Mouse (Mus musculus): ENCODE measurements around the gene Nrp2. TPM values are rescaled to one million over a fixed set of nuclear protein-coding genes. Genes with fewer than 3 reads are reported as not detected.
A peak's percentile ranks its signal among the peaks of the same experiment; 100 is the strongest.

Gene Nrp2
- polyA plus RNA-seq, 1 experiment from 2014 or later, result 10.5 TPM

DNA sequence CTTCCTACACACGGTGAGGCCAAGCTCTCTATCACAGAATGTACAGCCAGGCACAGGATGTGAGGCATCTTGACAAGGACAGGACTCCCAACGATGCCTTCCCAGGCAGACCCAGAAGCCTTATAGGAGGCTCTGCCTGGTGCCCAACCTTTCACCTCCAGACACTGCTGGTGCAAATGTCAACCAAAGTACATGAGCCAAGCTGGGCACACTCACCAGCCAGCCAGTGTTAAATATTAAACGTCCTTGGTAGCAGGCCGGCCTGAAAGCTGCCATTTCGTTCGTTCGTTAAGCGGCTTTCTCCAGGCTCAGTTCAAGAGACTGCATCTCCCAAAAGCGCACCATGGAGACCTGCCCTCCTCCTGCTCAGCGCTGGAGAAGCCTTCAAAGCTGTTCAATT, 124.2 kb downstream of the Nrp2 start:
- peaks cover 9% of the 10 kb centered on the region for H3K4me1 ChIP-seq
- H3K9me3 ChIP-seq, result no peaks in the 10 kb centered on the region
- H3K27me3 ChIP-seq (ENCODE audit: poor library complexity, severe bottlenecking), result no peaks in the 10 kb centered on the region
- H3K4me3 ChIP-seq, result no peak overlapping the region
- DNase-seq (ENCODE audit: extremely low spot score, low spot score), result no peak
- H3K36me3 ChIP-seq (replicated peaks), result no peaks in the 10 kb centered on the region
- H3K27ac ChIP-seq, result no peak overlapping the region
- WGBS, result 86% methylated on average over 10 of the region's 10 CpGs

DNA sequence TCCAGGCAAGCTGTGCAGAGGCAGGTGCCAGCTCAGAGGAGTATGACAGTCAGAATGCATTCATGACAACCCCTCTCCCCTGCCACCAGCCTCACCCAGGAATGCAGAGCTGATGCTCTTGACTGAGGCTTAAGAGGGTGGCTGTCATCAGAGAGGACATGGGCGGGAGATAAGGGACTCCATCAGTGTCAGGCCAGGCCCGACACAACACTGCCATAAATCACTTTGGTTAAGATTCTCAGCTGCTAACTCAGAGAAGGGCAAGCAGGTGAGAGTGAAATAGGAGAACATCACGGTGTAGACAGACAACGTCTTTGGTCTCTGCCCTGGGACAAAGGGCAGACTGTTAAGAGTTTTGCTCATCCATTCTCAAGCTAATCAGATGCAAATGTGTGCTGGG, 125.1 kb downstream of the Nrp2 start:
- Histone ChIP-seq H3K36me3 (replicated peaks) (no peaks in the 10 kb centered on the region), H3K4me1 (peaks cover 9% of the 10 kb centered on the region)
- WGBS, result 67% methylated on average over 4 of the region's 4 CpGs

DNA sequence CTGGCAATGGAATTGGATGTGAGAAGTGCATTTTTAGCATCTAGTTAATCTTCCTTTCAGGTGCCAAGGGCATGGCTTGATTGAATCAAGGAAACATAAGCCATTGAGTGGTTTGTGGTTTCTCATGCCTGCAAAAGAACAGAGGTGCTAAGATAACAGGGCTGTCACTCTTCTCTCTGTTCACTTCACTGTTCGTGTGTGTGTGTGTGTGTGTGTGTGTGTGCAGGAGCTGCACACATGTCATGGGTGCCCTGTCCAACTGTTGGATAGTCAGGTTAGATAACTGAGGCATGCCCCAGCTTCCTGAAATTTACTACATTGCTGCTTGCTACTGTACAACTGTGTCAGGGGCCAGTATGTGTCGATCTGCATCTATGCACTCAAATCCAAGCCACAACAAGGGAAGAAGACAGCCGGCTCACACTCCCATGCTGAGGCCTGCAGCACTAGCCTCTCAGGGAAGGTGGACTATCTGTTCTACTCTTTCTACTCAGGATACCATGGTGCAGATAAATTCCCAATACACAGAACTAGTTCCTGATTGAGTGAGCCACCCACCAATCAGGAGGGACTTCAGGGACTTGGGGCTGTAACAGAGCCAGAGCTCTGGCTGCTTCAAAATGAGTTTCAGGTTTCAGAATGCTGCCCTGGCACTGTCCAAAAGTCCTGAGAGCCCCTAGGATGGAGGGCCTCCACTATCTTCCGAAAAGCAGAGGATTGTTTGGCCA, 126.8 kb downstream of the Nrp2 start:
- H3K9me3 ChIP-seq, result no peaks in the 10 kb centered on the region
- DNase-seq (ENCODE audit: extremely low spot score, low spot score), result no peak
- no peak overlapping the region for H3K27ac ChIP-seq
- H3K4me1 ChIP-seq, result peaks cover 9% of the 10 kb centered on the region
- no peaks in the 10 kb centered on the region for H3K36me3 ChIP-seq (replicated peaks)
- H3K27me3 ChIP-seq (ENCODE audit: poor library complexity, severe bottlenecking), result no peaks in the 10 kb centered on the region
- WGBS, result 82% methylated on average over 4 of the region's 4 CpGs
- no peak overlapping the region for H3K4me3 ChIP-seq

More for the DNA sequence above, 125.1 kb downstream of the Nrp2 start:
- DNase-seq (ENCODE audit: extremely low spot score, low spot score), result no peak
- no peak overlapping the region for H3K4me3 ChIP-seq
- 0 out of 2 replicates have a peak overlapping the region, but pooled peaks have one; percentile 17 for H3K27ac ChIP-seq
- no peaks in the 10 kb centered on the region for H3K27me3 ChIP-seq (ENCODE audit: poor library complexity, severe bottlenecking)
- no peaks in the 10 kb centered on the region for H3K9me3 ChIP-seq

DNA sequence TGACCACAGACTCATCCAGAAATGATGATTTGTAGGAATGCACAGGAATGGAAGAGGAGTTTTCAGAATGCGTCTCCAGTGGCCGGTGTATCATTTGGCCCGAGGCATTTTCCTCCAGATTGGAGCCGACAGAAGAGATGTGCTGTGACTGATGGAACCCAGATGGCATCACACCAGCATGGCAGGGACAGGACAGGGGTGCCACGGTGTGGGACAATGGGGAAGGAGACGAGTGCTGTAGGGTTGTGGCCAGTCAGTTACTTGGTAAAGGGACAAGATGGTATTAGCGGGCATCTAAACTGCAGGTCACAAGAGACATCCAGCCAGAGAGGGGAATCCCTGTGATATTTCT, 127.3 kb downstream of the Nrp2 start:
- DNase-seq (ENCODE audit: extremely low spot score, low spot score), result no peak
- H3K9me3 ChIP-seq, result no peaks in the 10 kb centered on the region
- 74% methylated on average over 7 of the region's 7 CpGs for WGBS
- peaks cover 9% of the 10 kb centered on the region for H3K4me1 ChIP-seq
- no peaks in the 10 kb centered on the region for H3K36me3 ChIP-seq (replicated peaks)
- H3K27me3 ChIP-seq (ENCODE audit: poor library complexity, severe bottlenecking), result no peaks in the 10 kb centered on the region
- H3K27ac ChIP-seq, result no peak overlapping the region
- no peak overlapping the region for H3K4me3 ChIP-seq

DNA sequence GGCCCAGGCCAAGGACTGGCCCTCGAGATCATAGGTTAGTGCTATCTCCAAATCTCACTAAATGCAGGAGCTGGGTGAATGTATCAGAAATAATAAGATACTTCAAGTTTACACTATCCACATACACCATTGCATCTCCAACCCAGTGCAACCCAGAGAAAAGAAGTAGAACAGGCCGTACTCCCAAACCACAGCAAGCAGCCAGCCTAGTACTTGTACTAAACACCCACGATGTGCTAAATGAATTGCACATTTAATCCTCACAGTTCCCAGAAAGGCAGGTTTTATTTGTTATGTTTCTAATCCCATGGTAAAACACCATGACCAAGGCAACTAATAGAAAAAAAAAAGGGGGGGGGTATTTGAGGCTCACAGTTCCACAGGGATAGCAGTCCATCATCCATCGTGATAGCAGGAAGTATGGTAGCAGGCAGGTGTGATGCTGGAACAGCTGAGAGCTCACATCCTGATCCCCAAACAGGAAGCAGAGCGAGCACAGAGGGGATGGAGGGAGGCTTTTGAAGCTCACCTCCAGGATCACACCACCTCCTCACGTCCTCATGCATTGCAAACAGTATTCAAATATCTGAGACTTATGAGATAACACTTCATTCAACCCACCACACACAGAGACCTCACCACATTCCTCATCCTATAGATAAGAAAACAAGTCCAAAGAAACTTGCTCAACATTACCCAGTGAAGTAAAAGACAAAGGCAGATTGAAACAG, 128.8 kb downstream of the Nrp2 start:
- H3K27me3 ChIP-seq (ENCODE audit: poor library complexity, severe bottlenecking), result no peaks in the 10 kb centered on the region
- H3K36me3 ChIP-seq (replicated peaks), result no peaks in the 10 kb centered on the region
- no peaks in the 10 kb centered on the region for H3K9me3 ChIP-seq
- H3K27ac ChIP-seq, result no peak overlapping the region
- no peak overlapping the region for H3K4me3 ChIP-seq
- no peak for DNase-seq (ENCODE audit: extremely low spot score, low spot score)
- peaks cover 9% of the 10 kb centered on the region for H3K4me1 ChIP-seq
- WGBS, result 79% methylated on average over 6 of the region's 6 CpGs

DNA sequence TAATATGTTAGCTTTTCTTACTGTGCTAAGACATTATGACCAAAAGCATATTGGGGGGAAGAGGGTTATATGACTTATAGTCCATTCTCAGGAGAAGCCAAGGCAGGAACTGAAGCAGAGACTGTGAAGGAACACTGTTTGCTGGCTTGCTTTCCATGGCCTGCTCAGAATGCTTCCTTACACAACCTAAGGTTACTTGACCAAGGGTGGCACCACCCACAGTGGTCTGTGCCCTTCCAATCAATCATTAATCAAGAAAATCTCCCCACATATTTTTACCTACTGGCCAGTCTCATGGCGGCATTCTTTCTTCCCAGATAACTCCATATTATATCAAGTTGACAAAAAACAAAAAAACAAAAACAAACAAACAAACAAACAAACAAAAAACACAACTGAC, 130.3 kb downstream of the Nrp2 start:
- no peaks in the 10 kb centered on the region for H3K9me3 ChIP-seq
- 95% methylated on average over 1 of the region's 1 CpGs for WGBS
- H3K4me1 ChIP-seq, result peaks cover 9% of the 10 kb centered on the region
- no peaks in the 10 kb centered on the region for H3K36me3 ChIP-seq (replicated peaks)
- H3K27ac ChIP-seq, result no peak overlapping the region
- H3K27me3 ChIP-seq (ENCODE audit: poor library complexity, severe bottlenecking), result no peaks in the 10 kb centered on the region
- H3K4me3 ChIP-seq, result no peak overlapping the region
- no peak for DNase-seq (ENCODE audit: extremely low spot score, low spot score)

DNA sequence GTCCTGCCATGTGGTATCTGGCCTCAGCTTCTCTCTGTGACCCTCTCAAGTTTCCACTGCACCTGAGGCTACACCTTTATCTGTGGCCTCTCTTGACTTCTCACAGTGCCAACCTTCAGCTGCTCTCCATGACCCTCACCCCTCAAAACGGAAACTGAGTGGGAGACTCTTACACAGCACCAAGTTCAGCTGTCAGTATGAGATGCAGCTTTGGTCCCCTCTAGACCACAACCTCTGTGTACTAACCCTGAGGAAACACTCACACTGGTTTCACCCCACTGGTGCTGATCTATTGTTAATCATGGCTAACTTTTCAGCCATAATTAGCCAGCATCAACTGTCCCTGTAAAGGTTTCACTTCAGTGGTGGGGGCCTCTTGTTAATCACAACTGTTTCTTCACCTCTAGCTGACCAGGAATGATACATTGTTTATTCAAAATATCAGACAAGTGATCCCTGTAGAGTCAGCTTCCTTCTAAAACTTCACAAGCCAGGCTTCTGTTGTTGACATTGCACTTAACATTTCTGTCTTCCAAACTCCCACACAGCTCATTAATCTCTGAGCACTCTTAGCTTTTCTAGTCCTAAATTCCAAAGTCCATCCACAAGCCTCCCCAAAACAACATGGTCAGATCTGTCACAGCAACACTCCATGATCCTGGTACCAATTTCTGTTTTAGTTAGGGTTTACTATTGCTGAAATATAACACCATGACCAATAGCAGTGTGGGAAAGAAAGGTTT, 131.5 kb downstream of the Nrp2 start:
- 73% methylated on average over 1 of the region's 1 CpGs for WGBS
- Histone ChIP-seq H3K9me3 (no peaks in the 10 kb centered on the region), H3K27me3 (ENCODE audit: poor library complexity, severe bottlenecking) (no peaks in the 10 kb centered on the region), H3K4me3 (no peak overlapping the region), H3K27ac (no peak overlapping the region), H3K4me1 (peaks cover 9% of the 10 kb centered on the region), H3K36me3 (replicated peaks) (no peaks in the 10 kb centered on the region)
- DNase-seq (ENCODE audit: extremely low spot score, low spot score), result no peak

DNA sequence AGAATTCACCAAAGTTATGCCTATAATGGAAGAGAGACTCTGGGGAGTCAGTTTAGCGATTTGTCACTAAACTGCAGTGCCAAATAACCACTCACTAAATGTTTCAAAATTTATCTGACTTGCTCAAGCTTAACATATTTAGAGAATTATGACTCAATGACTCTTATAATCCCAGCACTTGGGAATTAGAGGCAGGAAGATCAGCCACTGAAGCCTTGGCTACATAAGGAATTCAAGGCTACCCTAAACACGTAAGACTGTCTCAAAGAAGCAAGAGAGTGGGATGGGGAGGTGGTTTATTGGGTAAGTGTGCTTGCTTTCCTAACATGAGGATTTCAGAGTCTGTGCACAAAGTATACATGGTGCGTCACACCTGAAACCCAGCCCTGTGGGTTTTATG, 135.0 kb downstream of the Nrp2 start:
- no peak for DNase-seq (ENCODE audit: extremely low spot score, low spot score)
- Histone ChIP-seq H3K36me3 (replicated peaks) (no peaks in the 10 kb centered on the region), H3K27ac (no peak overlapping the region), H3K4me1 (no peaks in the 10 kb centered on the region), H3K9me3 (no peaks in the 10 kb centered on the region), H3K4me3 (no peak overlapping the region), H3K27me3 (ENCODE audit: poor library complexity, severe bottlenecking) (no peaks in the 10 kb centered on the region)
- 94% methylated on average over 3 of the region's 3 CpGs for WGBS

DNA sequence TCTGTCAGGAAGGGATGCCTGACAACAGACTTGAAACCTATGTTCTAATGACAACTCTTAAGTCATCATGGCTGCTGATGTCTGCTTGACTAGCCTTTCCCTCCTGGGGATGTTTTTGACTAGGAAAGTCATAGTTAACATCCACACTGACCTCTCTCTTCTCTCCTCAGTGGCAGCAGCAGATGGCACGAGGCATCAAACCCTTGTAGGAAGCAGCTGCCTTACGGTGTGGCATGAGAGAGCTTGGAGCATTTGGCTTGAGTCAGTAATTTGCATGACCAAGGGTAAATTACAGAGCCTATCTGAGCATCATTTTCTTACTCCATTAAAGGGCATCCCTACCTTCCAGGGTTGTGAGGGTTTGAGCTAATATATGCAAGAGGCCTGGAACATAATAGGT, 135.5 kb downstream of the Nrp2 start:
- Histone ChIP-seq H3K4me3 (no peak overlapping the region), H3K4me1 (no peaks in the 10 kb centered on the region), H3K9me3 (no peaks in the 10 kb centered on the region), H3K27ac (no peak overlapping the region), H3K27me3 (ENCODE audit: poor library complexity, severe bottlenecking) (no peaks in the 10 kb centered on the region), H3K36me3 (replicated peaks) (no peaks in the 10 kb centered on the region)
- 81% methylated on average over 2 of the region's 2 CpGs for WGBS
- DNase-seq (ENCODE audit: extremely low spot score, low spot score), result no peak

DNA sequence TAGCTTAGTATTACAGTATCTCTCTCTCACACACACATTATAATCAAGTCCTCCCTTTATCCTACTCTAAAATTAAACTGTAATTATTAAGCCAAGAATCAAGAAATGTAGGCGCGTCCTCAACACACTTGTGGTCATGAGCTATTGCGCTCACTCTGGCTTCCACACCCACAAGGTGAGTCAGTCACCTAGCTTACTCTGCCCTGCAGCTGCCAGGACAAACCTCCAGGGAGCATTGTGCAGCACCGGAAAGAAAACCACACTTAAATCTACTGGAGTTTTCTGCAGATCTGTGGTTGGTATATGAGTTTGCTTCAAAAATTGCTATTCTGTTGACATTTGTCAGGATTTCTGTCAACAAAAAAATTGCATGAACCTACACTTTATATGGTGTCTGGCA, 140.1 kb downstream of the Nrp2 start:
- H3K27me3 ChIP-seq (ENCODE audit: poor library complexity, severe bottlenecking), result no peaks in the 10 kb centered on the region
- 93% methylated on average over 4 of the region's 4 CpGs for WGBS
- H3K9me3 ChIP-seq, result no peaks in the 10 kb centered on the region
- no peak for DNase-seq (ENCODE audit: extremely low spot score, low spot score)
- H3K4me3 ChIP-seq, result no peak overlapping the region
- H3K36me3 ChIP-seq (replicated peaks), result no peaks in the 10 kb centered on the region
- H3K27ac ChIP-seq, result no peak overlapping the region
- no peaks in the 10 kb centered on the region for H3K4me1 ChIP-seq

DNA sequence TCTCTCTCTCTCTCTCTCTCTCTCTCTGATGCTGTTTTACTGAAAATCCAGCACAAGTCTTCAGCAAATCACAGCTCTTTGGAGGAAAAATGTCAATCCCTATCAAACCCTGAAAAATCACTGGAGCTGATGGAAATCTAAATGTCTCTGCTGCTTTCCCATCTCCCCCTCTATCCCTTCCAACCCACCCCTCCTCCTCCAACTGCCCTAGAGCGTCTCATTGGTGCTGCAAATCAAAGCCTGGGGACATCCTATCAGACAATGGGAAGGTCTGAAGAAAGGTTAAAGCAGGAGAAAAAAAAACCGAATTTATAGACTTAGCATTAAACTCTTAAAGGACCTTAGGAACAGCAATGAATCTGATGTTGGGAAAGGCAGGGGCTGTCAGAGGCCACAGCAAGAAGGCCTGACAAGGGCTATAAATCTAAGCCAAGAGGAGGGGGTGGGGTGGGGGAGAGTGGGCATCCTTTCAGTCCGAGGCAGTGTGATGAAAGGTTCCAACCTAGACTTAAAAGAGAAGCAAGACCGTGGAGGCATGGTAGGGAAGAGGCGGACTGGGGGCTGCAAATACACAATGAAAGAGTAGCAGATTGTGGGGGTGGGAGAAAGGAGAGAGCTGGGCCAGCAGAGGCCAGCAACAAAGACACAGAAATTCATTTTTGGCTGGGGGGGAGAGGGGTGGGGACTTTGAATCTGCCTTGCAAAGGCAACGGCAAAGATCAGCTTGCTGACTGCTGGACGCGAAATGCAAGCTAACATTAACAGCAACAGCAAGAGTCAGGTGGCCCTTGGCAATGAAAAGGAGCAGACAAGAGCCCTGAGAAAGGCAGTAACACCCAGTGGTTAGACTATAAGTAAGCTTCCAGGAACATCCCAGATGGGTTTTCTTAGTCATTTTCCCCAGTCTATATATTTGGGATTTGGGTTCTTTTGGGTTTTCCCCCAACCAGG, 148.2 kb downstream of the Nrp2 start:
- Histone ChIP-seq H3K27ac (no peak overlapping the region), H3K9me3 (no peaks in the 10 kb centered on the region), H3K4me3 (no peak overlapping the region), H3K36me3 (replicated peaks) (no peaks in the 10 kb centered on the region), H3K27me3 (ENCODE audit: poor library complexity, severe bottlenecking) (no peaks in the 10 kb centered on the region), H3K4me1 (peaks cover 9% of the 10 kb centered on the region)
- WGBS, result 55% methylated on average over 8 of the region's 8 CpGs
- DNase-seq (ENCODE audit: extremely low spot score, low spot score), result no peak

DNA sequence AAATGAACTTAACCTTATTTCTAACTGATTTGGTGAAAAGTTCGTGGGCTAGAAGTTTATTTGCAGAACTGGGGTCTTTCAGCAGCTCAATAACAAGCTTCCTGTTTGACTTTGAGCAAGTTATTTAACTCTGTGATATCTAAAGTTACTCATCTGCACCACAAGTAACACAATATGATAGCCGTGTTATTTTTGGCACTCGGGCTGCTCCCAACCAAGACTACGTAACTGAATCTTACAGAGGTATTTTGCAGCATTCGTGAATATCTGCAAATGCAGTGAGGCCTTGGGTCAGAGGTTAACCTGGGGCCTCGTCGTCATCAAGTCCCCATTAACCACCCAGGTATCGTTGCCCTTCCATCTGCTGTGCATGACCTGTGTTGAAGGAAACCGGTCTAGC, 150.3 kb downstream of the Nrp2 start:
- DNase-seq (ENCODE audit: extremely low spot score, low spot score), result no peak
- H3K27me3 ChIP-seq (ENCODE audit: poor library complexity, severe bottlenecking), result no peaks in the 10 kb centered on the region
- WGBS, result 84% methylated on average over 9 of the region's 9 CpGs
- peaks cover 9% of the 10 kb centered on the region for H3K4me1 ChIP-seq
- H3K4me3 ChIP-seq, result no peak overlapping the region
- no peaks in the 10 kb centered on the region for H3K9me3 ChIP-seq
- H3K36me3 ChIP-seq (replicated peaks), result no peaks in the 10 kb centered on the region
- H3K27ac ChIP-seq, result no peak overlapping the region

Data from forebrain, embryonic 10.5 days (tissue).